Mouse (Mus musculus) monocyte, adult 5-6 weeks (primary cell): ENCODE results near the gene Optn. TPM values are rescaled to one million over a fixed set of nuclear protein-coding genes. Genes with fewer than 3 reads are reported as not detected.
"Not testable (repeated sequence)": the region's sequence is repeated elsewhere in the genome, so short reads cannot be mapped to it uniquely, and the experiment has no call there.

Source experiments
- ATAC-seq: fragments of 153-309, 156-312 bp; replicated peaks from 2 replicates; pipeline ENCODE4 v1.8.0; 2017; ENCODE audit warnings: mild to moderate bottlenecking; ENCODE audit not compliant: low TSS enrichment, insufficient number of reproducible peaks, severe bottlenecking, poor library complexity, low FRiP score
- total RNA-seq: library from RNA; stranded (forward); fragments of 200-1000, 200-491, 200-594 nt; gene quantifications from 3 replicates; pipeline ENCODE4 v1.2.3, GENCODE M21; 2017

The Optn gene
- total RNA-seq: 5.6 to 9.3 TPM (median 7.3 TPM) in 3 replicates

DNA sequence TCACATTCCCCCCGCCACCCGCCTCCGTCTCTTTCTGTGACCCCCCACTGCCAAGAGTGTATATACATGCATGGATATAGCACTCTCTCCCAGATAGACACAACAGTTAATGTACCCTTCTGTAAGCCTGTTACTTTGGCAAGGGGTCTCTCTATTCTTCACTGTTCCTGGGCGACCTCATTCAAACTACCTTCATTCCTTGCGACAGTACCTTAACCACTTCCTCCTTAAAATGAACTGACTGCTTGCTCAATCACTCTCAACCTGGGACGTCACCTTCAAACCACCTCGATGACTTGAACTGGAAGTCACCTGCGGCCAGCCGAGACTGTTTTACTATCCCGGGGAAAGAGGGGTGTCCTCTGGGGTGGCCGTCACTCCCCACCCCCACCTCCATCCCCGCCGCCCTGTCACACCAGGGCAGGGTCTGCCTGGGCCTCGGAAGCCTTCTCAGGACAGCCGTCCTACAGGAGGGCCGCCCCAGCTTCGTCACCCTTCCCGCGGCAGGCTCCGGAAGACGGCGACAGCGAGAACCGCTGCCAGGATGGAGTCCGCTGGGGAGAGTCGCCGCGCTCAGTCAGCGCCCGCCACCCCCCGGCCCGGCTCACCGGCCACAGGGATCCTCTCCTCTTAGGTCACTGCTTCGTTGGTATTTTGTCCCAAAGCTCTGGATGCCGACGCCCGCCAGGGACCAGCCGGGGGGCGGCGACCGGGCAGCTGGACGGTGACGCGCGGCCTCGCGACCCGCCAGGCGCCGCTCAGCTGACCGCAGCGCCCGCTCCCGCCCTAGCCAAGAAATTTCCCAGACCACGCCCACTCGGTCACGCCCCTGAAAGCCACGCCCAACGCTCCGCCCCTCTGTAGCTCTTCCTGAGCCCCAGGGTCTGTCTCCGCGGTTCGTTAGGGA, at the start of gene Optn:
TSS of gene Optn (minus strand) at position 753 of the 907 bp plus-strand sequence.
- peak; percentile 49; the same call in 1 of the 2 replicates for ATAC-seq

DNA sequence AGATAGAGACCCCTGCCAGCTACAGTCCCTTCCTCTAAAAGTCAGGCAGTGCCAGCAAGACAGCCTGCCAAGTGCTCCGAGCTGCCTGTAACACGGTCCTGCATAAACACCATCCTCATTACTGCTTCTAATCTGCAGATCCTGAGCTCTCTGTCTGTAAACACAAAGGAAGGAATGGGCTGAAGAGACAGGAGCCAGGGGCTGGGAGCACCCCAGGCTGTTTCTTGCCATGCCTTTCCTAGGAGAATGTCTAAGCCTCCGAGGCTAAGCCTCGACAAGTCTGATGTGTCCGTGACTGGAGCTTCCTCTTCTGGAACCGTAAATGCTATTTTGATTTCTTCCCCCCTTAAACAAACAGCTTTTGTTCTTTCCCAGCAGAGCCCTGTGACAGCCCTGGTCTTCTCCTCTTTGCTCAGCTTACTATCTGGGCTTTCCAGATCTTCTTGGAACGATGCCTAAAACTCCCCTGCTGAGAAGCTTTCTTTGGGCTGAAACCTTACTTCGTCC, 49.0 kb upstream of the Optn start:
- ATAC-seq: no peak

GRCm38 (mm10) chr2:5102891-5103290, 39.0 kb upstream of the Optn start:
- no peak for ATAC-seq

DNA sequence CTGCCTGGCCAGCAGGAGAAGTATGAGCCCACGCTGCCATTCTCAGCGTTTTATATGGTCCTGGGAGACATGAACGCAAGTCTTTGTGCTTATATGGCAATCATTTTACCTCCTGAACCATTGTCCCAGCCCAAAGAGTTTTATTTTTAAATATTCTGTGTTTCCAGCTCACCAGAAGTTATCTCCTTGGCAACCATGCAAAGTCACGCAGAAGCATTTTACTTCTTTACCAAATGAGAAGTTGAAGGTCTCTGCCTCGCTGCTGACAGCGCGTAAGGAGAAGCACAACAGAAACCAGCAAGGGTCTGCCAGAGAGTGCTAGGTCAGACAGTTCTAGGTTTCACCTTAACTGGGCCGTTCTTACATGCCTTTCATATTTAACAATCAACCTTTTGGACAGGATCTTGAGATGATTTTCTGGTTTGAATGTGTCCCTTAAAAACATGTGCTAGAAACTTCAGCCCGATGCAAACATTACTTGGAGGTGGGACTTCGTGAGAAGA, 37.9 kb upstream of the Optn start:
- ATAC-seq: no peak

DNA sequence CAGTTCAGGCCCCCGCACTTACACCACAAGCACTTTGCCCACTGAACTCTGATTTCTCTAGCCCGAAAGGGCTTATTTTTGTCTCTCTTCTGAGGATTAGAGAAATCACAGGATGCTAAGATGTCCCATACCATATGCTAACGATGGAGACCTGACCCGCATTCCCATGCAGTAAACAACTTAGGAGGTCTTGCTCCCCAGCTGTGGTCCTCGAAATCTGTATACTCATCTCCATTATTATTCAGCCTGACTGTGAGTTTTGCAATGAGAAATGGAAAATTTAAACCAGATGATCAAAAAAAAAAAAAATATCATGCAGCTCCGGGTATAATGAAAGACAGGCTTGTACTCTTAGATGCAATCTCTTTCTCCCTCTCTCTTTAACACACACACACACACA, 35.3 kb upstream of the Optn start:
- no peak for ATAC-seq

DNA sequence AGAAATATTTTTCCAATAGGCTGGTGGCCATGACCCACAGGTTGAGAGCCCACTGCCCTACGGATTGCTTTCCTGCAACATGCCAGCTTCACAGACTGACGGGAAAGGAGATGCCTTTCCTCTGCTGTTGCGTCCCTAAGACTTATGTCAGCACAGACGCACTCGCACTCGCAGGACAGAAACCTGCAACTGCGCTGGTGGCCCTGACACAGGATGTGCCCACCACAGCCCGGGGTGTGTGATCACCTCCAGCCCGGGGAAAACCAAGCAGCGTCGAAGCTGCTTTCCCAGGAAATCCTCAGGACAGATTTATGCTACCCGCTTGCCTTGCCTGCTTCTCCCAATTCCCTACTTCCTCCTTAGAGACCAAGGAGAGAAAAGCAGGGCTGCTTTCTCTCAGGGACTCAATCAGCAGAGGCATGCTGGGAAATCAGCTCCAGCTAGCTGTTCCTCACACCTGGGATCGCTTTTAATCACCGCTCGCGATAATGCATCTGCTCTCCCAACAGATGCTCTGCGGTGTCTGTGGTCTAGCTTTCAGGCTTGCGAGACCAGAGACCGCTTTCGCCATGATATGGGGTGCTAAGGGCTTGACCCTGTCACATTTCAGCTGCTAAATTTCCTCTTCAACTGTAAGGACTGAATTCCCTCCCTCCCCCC, 34.1 kb upstream of the Optn start:
- ATAC-seq: no peak

DNA sequence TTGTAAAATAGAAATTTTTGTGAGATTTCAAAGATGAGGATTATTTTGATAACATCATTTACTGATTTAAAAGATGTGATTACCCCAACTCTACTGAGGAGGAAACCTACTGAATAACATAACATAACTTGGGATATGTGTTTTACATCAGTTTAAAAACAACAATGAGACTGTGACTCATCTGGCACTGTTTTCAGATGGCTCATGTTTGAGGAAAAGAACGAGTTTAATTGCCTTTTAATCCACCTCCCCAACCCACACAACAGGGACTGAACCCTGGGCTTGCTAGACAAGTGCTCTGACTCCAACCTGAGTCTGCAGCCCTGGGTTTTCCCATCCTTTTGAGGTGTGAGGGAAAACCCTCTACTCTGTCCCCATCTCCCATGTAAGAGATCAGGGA, 31.5 kb upstream of the Optn start:
- no peak for ATAC-seq

GRCm38 (mm10) chr2:5094876-5095275, 31.0 kb upstream of the Optn start:
- ATAC-seq: no peak

- not testable (repeated sequence) for ATAC-seq
These were observed 26.5 kb upstream of the Optn start for GRCm38 (mm10) chr2:5090385-5090784.

GRCm38 (mm10) chr2:5087667-5088066, 23.8 kb upstream of the Optn start:
- no peak for ATAC-seq

DNA sequence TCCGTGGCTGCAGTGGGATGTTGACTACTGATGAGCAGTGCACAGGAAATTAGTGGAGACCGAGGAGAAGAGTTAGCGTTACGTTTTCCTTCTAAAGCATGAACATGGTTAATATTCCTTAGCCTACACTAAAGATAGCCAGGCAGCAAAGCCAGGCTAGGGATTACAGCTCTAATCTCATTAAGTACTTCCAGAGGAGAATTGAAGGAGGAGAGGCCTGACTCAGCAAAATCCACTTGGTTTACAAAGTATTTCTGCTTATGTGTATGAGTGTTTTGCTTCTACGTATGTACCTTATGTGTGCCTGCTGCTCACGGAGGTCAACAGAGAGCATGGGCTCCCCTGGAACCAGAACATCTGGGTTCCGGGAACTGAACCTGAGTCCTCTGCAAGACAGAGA, 19.9 kb upstream of the Optn start:
- no peak for ATAC-seq

- no peak for ATAC-seq
These were observed 16.4 kb upstream of the Optn start for GRCm38 (mm10) chr2:5080053-5080787.

DNA sequence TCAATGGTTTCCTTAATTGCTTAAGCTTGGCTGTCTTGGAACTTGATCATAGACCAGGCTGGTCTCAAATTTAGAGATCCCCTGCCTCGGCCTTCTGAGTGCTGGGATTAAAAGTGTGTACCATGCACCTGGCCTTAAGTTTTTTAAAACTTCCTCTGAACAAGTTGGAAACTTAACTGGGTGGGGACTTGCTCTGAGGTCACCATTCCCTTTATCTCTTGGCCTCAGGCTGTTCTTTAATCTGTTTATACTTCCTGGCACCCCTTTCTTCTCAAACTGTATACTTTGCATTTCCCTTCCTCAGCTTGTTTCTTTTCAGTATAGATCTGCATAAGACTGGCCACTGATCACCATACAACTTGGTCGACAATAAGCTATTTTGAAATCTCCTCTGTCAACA, 14.1 kb upstream of the Optn start:
- ATAC-seq: no peak

DNA sequence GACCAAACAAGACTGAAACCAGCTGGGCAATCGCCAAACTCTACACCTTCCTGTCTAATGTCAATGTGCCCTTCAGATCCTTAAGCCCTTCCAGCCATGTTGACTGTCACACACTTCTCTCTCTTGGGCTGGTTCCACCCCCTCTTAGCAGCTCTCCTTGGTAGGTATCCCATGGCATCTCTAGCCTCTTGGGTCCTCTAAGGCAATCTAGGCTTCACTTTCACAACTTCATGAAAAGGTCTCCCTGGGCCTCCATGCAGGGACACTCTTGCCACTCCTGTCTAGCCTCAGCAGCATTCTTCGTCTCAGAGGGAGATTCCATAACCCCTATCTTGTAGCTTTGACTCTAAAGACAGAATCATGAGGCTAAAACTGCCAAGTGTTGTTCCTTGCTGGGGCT, 13.6 kb upstream of the Optn start:
- no peak for ATAC-seq

DNA sequence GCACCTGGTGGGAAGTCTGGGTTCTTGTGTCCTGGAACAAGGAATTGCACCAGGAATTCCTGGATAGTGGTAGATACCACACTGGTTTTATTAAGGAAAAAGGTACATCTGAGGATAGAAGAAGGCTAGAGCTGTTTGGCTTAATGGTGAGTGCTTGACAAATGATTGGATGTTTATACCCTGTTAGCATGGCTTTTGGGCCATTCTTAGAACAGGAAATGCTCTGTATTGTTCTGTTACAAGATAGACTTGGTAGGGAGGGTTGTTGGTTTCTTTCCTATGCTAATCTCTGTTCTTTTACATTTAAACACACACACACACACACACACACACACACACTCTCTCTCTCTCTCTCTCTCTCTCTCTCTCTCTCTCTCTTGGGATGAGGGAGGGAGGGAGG, 12.0 kb upstream of the Optn start:
- no peak for ATAC-seq

- no peak for ATAC-seq
These were observed 11.6 kb upstream of the Optn start for GRCm38 (mm10) chr2:5075432-5075831.

DNA sequence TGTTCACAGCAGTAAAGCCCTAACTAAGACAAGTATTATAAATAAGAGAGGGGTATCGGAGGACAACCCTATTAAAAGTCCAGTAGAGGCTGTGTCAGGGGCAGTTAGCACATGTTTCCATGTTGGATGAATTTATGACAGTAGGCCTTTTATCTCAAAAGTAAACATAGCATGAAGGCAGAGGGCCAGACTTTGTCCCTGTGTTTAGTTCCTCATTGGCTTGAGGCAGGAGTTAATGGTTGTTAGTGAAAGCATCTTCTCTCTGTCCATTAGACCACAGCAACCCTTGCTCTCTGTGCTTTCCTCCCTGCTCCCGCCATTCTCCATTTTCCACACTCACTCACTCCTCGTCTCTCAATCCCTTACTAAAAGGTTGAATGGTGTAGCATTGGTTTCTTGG, 9.9 kb upstream of the Optn start:
- ATAC-seq: no peak

DNA sequence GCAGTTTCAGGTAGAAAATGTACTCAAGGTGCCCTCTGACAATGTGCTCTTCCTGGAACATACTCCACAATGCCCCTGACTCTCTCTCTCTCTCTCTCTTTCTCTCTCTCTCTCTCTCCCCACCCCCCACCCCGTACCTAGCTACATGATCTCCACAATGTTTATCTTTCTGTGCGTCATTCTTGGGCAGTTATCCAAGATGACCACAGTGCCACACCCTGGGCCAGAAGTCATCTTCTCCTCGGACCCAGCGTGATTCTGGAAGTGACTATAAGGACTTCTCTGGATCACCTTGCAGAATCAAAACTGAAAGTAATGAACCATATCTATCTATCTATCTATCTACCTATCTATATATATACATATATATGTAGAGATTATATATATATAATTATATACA, 4.1 kb upstream of the Optn start:
- ATAC-seq: no peak

GRCm38 (mm10) chr2:5067254-5067653, 3.4 kb upstream of the Optn start:
- ATAC-seq: not testable (repeated sequence)
